Mouse (Mus musculus): Measurements from ENCODE around the gene Stard9.

DNA sequence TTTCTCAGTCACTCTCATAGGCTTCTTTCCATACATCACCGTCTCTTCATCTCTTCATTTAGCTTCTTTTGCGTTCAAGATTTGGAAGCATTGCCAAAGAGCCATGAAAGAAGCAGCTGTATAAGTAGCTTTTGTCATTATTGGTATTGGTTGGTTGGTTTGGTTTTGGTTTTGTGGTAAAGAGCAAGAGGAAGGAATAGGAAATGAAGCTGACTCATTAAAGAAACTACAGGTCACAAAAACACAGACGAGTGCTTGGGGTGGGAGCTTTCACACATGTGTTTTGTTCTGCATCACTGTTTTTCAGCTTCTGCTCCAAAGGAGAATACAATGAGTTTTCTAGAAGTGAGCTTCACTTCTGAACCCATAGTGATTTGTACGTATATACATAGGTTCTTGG, 29.4 kb upstream of the Stard9 start:
- TF ChIP-seq POLR2A (IDR thresholded peaks at IDR 0.05; ENCODE audit: insufficient read length, low read depth) (no peak), TCF3 (IDR thresholded peaks at IDR 0.05; ENCODE audit: insufficient read length, low read depth) (no peak), MYOG (IDR thresholded peaks at IDR 0.05; ENCODE audit: control insufficient read depth in 1 of 3, insufficient read depth in 1 of 3, insufficient read length in 2 of 3, low read depth in 2 of 3) (no peak), TCF12 (IDR thresholded peaks at IDR 0.05; ENCODE audit: insufficient read depth, poor library complexity, severe bottlenecking) (no peak)

Data from myocyte (in vitro differentiated cells).